Mouse (Mus musculus): ENCODE measurements around the gene Dnaja4. TPM values are rescaled to one million over a fixed set of nuclear protein-coding genes. Genes with fewer than 3 reads are reported as not detected.
A peak's percentile ranks its signal among the peaks of the same experiment; 100 is the strongest.

Gene Dnaja4
- polyA plus RNA-seq, 1 experiment from 2014 or later, result 6.8 TPM

GRCm38 (mm10) chr9:54736284-54736701, 37.6 kb downstream of the Dnaja4 start:
- TF ChIP-seq EP300 (IDR thresholded peaks at IDR 0.05; ENCODE audit: low read depth), result no peak
- TF ChIP-seq CTCF (IDR thresholded peaks at IDR 0.05; ENCODE audit: low read depth), result peak; percentile 82
- 17% methylated on average over 9 of the region's 9 CpGs for WGBS (ENCODE audit: insufficient replicate concordance)
- Histone ChIP-seq H3K36me3 (replicated peaks; ENCODE audit: insufficient read depth, low read length) (no peaks in the 10 kb centered on the region), H3K9ac (replicated peaks) (no peak overlapping the region), H3K4me2 (ENCODE audit: low read depth, low read length) (peak overlapping the region; percentile 36; the same call in 1 of the 2 replicates), H3K27me3 (ENCODE audit: insufficient read depth, low read length) (no peaks in the 10 kb centered on the region), H3K4me1 (ENCODE audit: insufficient read depth) (peaks cover 6% of the 10 kb centered on the region), H3K27ac (ENCODE audit: low read depth) (no peak overlapping the region), H3K9me3 (ENCODE audit: low read length) (no peaks in the 10 kb centered on the region), H3K4me3 (ENCODE audit: low read depth, low read length) (no peak overlapping the region)
- DNase-seq (peak; percentile 70), ATAC-seq (no peak)

GRCm38 (mm10) chr9:54738376-54738775, 39.7 kb downstream of the Dnaja4 start:
- ATAC-seq, result no peak
- Histone ChIP-seq H3K36me3 (replicated peaks; ENCODE audit: insufficient read depth, low read length) (no peaks in the 10 kb centered on the region), H3K27me3 (ENCODE audit: insufficient read depth, low read length) (no peaks in the 10 kb centered on the region), H3K9ac (replicated peaks) (no peak overlapping the region), H3K4me2 (ENCODE audit: low read depth, low read length) (no peak overlapping the region), H3K4me3 (ENCODE audit: low read depth, low read length) (no peak overlapping the region), H3K27ac (ENCODE audit: low read depth) (no peak overlapping the region), H3K9me3 (ENCODE audit: low read length) (no peaks in the 10 kb centered on the region), H3K4me1 (ENCODE audit: insufficient read depth) (peaks cover 3% of the 10 kb centered on the region)
- TF ChIP-seq CTCF (IDR thresholded peaks at IDR 0.05; ENCODE audit: low read depth) (peak; percentile 63), EP300 (IDR thresholded peaks at IDR 0.05; ENCODE audit: low read depth) (no peak)
- no peak for DNase-seq
- WGBS (ENCODE audit: insufficient replicate concordance), result 31% methylated on average over 3 of the region's 3 CpGs

GRCm38 (mm10) chr9:54743891-54744290, 45.2 kb downstream of the Dnaja4 start:
- DNase-seq (no peak), ATAC-seq (no peak)
- Histone ChIP-seq H3K4me1 (ENCODE audit: insufficient read depth) (no peaks in the 10 kb centered on the region), H3K9ac (replicated peaks) (no peak overlapping the region), H3K27me3 (ENCODE audit: insufficient read depth, low read length) (no peaks in the 10 kb centered on the region), H3K4me2 (ENCODE audit: low read depth, low read length) (no peak overlapping the region), H3K4me3 (ENCODE audit: low read depth, low read length) (no peak overlapping the region), H3K36me3 (replicated peaks; ENCODE audit: insufficient read depth, low read length) (no peaks in the 10 kb centered on the region), H3K27ac (ENCODE audit: low read depth) (no peak overlapping the region), H3K9me3 (ENCODE audit: low read length) (no peaks in the 10 kb centered on the region)
- TF ChIP-seq CTCF (IDR thresholded peaks at IDR 0.05; ENCODE audit: low read depth), result no peak
- TF ChIP-seq EP300 (IDR thresholded peaks at IDR 0.05; ENCODE audit: low read depth), result no peak
- 50% methylated on average over 4 of the region's 4 CpGs for WGBS (ENCODE audit: insufficient replicate concordance)

GRCm38 (mm10) chr9:54745740-54746370, 47.2 kb downstream of the Dnaja4 start:
- ATAC-seq (no peak), DNase-seq (no peak)
- Histone ChIP-seq H3K9me3 (ENCODE audit: low read length) (no peaks in the 10 kb centered on the region), H3K36me3 (replicated peaks; ENCODE audit: insufficient read depth, low read length) (no peaks in the 10 kb centered on the region), H3K4me2 (ENCODE audit: low read depth, low read length) (no peak overlapping the region), H3K9ac (replicated peaks) (no peak overlapping the region), H3K27ac (ENCODE audit: low read depth) (no peak overlapping the region), H3K4me3 (ENCODE audit: low read depth, low read length) (no peak overlapping the region), H3K4me1 (ENCODE audit: insufficient read depth) (no peaks in the 10 kb centered on the region), H3K27me3 (ENCODE audit: insufficient read depth, low read length) (no peaks in the 10 kb centered on the region)
- 75% methylated on average over 13 of the region's 13 CpGs for WGBS (ENCODE audit: insufficient replicate concordance)
- TF ChIP-seq CTCF (IDR thresholded peaks at IDR 0.05; ENCODE audit: low read depth) (no peak), EP300 (IDR thresholded peaks at IDR 0.05; ENCODE audit: low read depth) (no peak)

GRCm38 (mm10) chr9:54750215-54750981, 51.7 kb downstream of the Dnaja4 start:
- Histone ChIP-seq H3K27me3 (ENCODE audit: insufficient read depth, low read length) (no peaks in the 10 kb centered on the region), H3K9ac (replicated peaks) (no peak overlapping the region), H3K36me3 (replicated peaks; ENCODE audit: insufficient read depth, low read length) (no peaks in the 10 kb centered on the region), H3K4me1 (ENCODE audit: insufficient read depth) (no peaks in the 10 kb centered on the region), H3K4me2 (ENCODE audit: low read depth, low read length) (no peak overlapping the region), H3K27ac (ENCODE audit: low read depth) (no peak overlapping the region), H3K4me3 (ENCODE audit: low read depth, low read length) (no peak overlapping the region), H3K9me3 (ENCODE audit: low read length) (no peaks in the 10 kb centered on the region)
- DNase-seq, result no peak
- ATAC-seq, result no peak
- WGBS (ENCODE audit: insufficient replicate concordance), result 53% methylated on average over 7 of the region's 7 CpGs
- TF ChIP-seq CTCF (IDR thresholded peaks at IDR 0.05; ENCODE audit: low read depth), result no peak
- TF ChIP-seq EP300 (IDR thresholded peaks at IDR 0.05; ENCODE audit: low read depth), result no peak

- Histone ChIP-seq H3K4me2 (ENCODE audit: low read depth, low read length) (no peak overlapping the region), H3K27me3 (ENCODE audit: insufficient read depth, low read length) (no peaks in the 10 kb centered on the region), H3K9me3 (ENCODE audit: low read length) (no peaks in the 10 kb centered on the region), H3K4me1 (ENCODE audit: insufficient read depth) (no peaks in the 10 kb centered on the region), H3K4me3 (ENCODE audit: low read depth, low read length) (no peak overlapping the region), H3K27ac (ENCODE audit: low read depth) (no peak overlapping the region), H3K9ac (replicated peaks) (no peak overlapping the region), H3K36me3 (replicated peaks; ENCODE audit: insufficient read depth, low read length) (no peaks in the 10 kb centered on the region)
- no peak for TF ChIP-seq EP300 (IDR thresholded peaks at IDR 0.05; ENCODE audit: low read depth)
- TF ChIP-seq CTCF (IDR thresholded peaks at IDR 0.05; ENCODE audit: low read depth), result no peak
- WGBS (ENCODE audit: insufficient replicate concordance), result 70% methylated on average over 2 of the region's 2 CpGs
- DNase-seq (no peak), ATAC-seq (no peak)
Observed at GRCm38 (mm10) chr9:54751684-54752083, 53.0 kb downstream of the Dnaja4 start.

All from liver, postnatal 0 days (tissue).